Mouse (Mus musculus): Measurements from ENCODE around the gene Mgst3. TPM values are rescaled to one million over a fixed set of nuclear protein-coding genes. Genes with fewer than 3 reads are reported as not detected.

Gene Mgst3
- polyA plus RNA-seq, 1 experiment from 2014 or later = 198 TPM

DNA sequence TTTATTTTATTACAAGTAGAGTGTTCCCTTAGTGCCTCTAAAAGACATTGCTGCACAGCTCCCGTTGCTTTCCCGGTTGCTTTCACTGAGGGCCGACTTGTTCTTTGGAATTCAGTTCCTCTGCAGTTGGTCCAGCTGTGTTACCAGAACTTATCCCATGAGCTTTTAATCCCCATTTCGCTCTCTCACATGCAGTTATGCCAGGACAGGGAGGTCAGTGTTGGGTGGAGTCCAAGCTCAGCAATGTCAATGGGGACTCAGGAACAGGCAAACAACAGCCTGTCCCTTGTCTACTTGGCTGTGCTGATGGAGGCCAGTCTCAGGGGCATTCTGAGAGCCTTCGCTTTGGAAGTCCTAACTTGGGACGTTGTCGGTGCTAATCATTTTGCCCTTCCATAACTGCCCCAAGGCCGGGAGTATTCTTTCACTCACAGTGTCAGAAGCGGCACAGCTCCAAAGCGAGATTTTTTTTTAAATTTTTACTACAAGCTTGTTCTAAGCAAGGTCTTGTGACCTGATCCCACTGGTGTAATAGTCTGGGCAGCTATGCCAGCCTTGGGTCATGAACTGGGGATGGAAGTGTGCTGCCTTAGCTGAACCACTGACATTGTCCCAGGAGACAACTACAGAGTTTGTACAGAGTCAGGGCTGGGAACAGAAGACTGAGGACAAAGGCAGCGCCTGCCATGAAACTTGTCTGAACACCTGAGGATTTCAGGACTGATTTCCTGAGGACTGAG is 29.0 kb upstream of the Mgst3 start:
- 53% methylated on average over 11 of the region's 11 CpGs for WGBS
- Histone ChIP-seq H3K9me3 (replicated peaks; ENCODE audit: control insufficient read depth, low read length) (no peaks in the 10 kb centered on the region), H3K4me1 (ENCODE audit: control insufficient read depth, insufficient read depth, low read length) (peaks cover 17% of the 10 kb centered on the region), H3K27ac (ENCODE audit: low read length) (peak overlapping the region; percentile 53), H3K36me3 (ENCODE audit: control insufficient read depth, insufficient read depth) (no peaks in the 10 kb centered on the region), H3K4me3 (ENCODE audit: low read length) (no peak overlapping the region), H3K4me2 (ENCODE audit: low read depth, low read length) (peak overlapping the region; percentile 3; the same call in 1 of the 2 replicates), H3K9ac (ENCODE audit: low read length) (no peak overlapping the region), H3K27me3 (ENCODE audit: control insufficient read depth, insufficient read depth, low read length) (no peaks in the 10 kb centered on the region)
- peak; percentile 69 for ATAC-seq (replicated peaks; ENCODE audit: extremely low read depth, insufficient read depth, low FRiP score)

DNA sequence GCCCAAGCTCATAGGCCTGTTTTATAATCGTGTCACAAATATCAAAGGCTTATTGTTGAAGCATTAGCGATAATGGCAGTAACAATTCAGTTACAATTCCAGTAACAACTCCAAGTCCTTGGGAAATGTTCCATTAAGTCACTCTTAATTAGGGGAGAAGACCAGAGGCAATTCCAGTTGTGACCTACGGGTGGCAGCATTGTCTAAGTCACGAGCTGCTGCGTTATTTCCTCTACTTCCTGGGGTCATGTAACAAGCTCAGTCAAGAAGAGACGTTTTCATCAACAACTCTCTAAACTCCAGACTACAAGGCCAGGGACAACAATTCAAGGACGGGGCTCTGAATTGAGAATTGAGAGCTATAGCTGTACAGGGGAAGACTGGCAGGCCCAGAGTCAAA is 21.2 kb upstream of the Mgst3 start:
- 1% methylated on average over 7 of the region's 7 CpGs for WGBS
- no peak overlapping the region for H3K27ac ChIP-seq (ENCODE audit: low read length)
- H3K27me3 ChIP-seq (ENCODE audit: control insufficient read depth, insufficient read depth, low read length) = 0 out of 2 replicates have a peak, but pooled peaks cover 2% of the 10 kb centered on the region
- no peak overlapping the region for H3K4me2 ChIP-seq (ENCODE audit: low read depth, low read length)
- no peak overlapping the region for H3K4me3 ChIP-seq (ENCODE audit: low read length)
- no peaks in the 10 kb centered on the region for H3K36me3 ChIP-seq (ENCODE audit: control insufficient read depth, insufficient read depth)
- H3K4me1 ChIP-seq (ENCODE audit: control insufficient read depth, insufficient read depth, low read length) = no peaks in the 10 kb centered on the region
- no peak overlapping the region for H3K9ac ChIP-seq (ENCODE audit: low read length)
- no peaks in the 10 kb centered on the region for H3K9me3 ChIP-seq (replicated peaks; ENCODE audit: control insufficient read depth, low read length)
- ATAC-seq (replicated peaks; ENCODE audit: extremely low read depth, insufficient read depth, low FRiP score) = no peak

DNA sequence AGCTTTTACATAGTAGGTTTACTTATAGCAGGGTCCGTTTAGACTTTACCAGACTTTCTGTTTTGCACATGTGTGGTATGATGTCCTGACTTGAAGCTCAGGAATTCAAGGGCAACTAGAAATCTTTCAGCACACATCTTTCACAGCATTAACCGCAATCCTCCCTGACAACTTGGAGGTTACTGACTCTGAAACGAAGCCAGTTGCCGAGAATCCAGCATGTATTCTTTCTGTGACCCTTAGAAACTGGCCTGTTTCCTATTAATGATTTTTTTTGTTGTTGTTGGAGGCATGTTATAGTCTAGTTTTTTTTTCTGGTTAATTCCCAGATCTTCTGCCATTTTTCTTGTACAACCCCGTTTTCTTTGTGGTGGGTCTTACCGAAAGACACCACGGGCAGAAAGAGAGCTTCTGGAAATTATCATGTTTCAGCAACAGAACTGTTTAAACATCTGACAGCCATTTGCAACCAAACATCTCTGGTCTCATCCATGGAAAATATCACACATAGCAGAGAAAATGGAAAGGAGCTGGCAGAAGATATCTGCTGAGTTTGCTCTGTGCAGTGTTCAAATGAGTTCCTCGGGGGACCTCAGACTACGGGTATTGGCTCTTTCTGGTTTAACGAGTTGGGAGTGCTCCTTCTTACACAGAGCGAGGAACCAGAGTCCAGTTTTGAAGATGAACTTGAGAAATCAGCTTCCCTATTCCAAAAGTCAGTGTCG is 18.5 kb upstream of the Mgst3 start:
- 0 out of 2 replicates have a peak, but pooled peaks cover 5% of the 10 kb centered on the region for H3K27me3 ChIP-seq (ENCODE audit: control insufficient read depth, insufficient read depth, low read length)
- no peak for ATAC-seq (replicated peaks; ENCODE audit: extremely low read depth, insufficient read depth, low FRiP score)
- H3K9me3 ChIP-seq (replicated peaks; ENCODE audit: control insufficient read depth, low read length) = no peaks in the 10 kb centered on the region
- no peak overlapping the region for H3K9ac ChIP-seq (ENCODE audit: low read length)
- no peaks in the 10 kb centered on the region for H3K36me3 ChIP-seq (ENCODE audit: control insufficient read depth, insufficient read depth)
- no peak overlapping the region for H3K4me3 ChIP-seq (ENCODE audit: low read length)
- no peak overlapping the region for H3K4me2 ChIP-seq (ENCODE audit: low read depth, low read length)
- no peaks in the 10 kb centered on the region for H3K4me1 ChIP-seq (ENCODE audit: control insufficient read depth, insufficient read depth, low read length)
- H3K27ac ChIP-seq (ENCODE audit: low read length) = no peak overlapping the region
- 54% methylated on average over 12 of the region's 12 CpGs for WGBS

DNA sequence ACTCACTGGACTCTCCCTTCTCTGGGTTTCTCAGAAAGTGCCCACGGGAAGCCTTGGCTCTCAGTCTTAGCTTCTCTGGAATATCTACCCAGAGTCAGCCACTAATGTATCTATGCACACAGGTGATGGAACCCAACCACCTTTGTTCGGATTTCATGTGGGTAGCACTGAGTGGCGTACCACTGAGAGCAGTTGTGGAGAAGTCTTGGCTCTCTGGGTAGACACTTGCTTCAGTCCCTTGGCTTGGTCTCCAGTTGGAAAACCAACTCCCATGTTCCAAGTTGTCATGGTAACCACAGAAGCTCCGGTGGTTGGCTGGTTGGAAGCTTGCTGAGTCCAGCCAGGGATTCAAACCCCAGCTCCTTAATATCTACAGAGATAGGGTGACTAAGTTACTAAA is 16.0 kb upstream of the Mgst3 start:
- H3K27me3 ChIP-seq (ENCODE audit: control insufficient read depth, insufficient read depth, low read length) = peaks cover 5% of the 10 kb centered on the region; the same call in 1 of the 2 replicates

DNA sequence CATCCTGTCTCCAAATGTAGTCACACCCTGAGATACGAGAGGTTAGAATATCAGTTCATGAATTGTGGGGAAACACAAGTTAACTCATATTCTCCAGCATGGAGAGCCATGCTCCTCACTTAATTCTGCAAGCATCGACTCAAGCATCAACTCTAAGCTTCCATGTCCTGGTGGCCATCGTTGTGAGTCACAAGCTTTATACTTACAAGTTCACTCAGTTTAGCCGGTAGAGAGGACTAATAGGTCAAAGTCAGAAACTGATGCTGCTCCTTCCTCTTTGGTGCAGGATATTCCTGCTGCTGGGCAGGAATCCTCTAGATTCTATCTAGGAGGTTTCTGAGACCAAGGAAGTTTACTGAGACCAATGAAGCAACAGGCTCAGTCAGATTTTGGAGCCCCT is 11.6 kb upstream of the Mgst3 start:
- 73% methylated on average over 4 of the region's 4 CpGs for WGBS
- H3K27me3 ChIP-seq (ENCODE audit: control insufficient read depth, insufficient read depth, low read length) = peaks cover 4% of the 10 kb centered on the region; the same call in 1 of the 2 replicates
- no peak for ATAC-seq (replicated peaks; ENCODE audit: extremely low read depth, insufficient read depth, low FRiP score)

More for the DNA sequence above, 16.0 kb upstream of the Mgst3 start:
- Histone ChIP-seq H3K36me3 (ENCODE audit: control insufficient read depth, insufficient read depth) (no peaks in the 10 kb centered on the region), H3K4me2 (ENCODE audit: low read depth, low read length) (no peak overlapping the region), H3K9me3 (replicated peaks; ENCODE audit: control insufficient read depth, low read length) (no peaks in the 10 kb centered on the region), H3K4me1 (ENCODE audit: control insufficient read depth, insufficient read depth, low read length) (no peaks in the 10 kb centered on the region), H3K9ac (ENCODE audit: low read length) (no peak overlapping the region), H3K4me3 (ENCODE audit: low read length) (no peak overlapping the region), H3K27ac (ENCODE audit: low read length) (no peak overlapping the region)
- no peak for ATAC-seq (replicated peaks; ENCODE audit: extremely low read depth, insufficient read depth, low FRiP score)
- WGBS = 72% methylated on average over 4 of the region's 4 CpGs

DNA sequence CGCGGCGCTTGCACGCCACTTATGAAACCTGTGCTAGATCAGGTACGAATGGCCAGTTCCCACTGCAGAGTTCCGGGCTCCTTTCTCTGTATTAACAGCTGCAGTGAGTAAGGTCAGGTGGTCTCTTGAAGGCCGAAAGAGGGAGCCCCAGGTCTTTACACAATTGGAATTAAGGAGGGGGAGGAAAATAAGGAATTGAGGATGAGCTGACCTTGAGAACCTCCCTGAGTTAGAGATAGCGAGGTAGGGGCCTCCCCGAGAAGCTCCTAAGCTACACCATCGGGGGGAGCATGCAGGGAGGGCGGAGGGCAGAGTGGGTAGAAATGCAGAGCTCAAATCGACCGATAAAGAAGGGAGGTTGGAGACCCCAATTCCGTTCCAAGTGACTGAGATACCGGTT is 360 bp downstream of the Mgst3 start:
- H3K4me3 ChIP-seq (ENCODE audit: low read length) = peak overlapping the region; percentile 83
- peak; percentile 28 for ATAC-seq (replicated peaks; ENCODE audit: extremely low read depth, insufficient read depth, low FRiP score)
- H3K36me3 ChIP-seq (ENCODE audit: control insufficient read depth, insufficient read depth) = no peaks in the 10 kb centered on the region
- H3K4me2 ChIP-seq (ENCODE audit: low read depth, low read length) = peak overlapping the region; percentile 83
- whole genome bisulfite sequencing = 1% methylated on average over 15 of the region's 15 CpGs
- peak overlapping the region; percentile 84 for H3K27ac ChIP-seq (ENCODE audit: low read length)
- H3K9me3 ChIP-seq (replicated peaks; ENCODE audit: control insufficient read depth, low read length) = no peaks in the 10 kb centered on the region
- H3K27me3 ChIP-seq (ENCODE audit: control insufficient read depth, insufficient read depth, low read length) = peaks cover 2% of the 10 kb centered on the region; the same call in 1 of the 2 replicates
- H3K4me1 ChIP-seq (ENCODE audit: control insufficient read depth, insufficient read depth, low read length) = peaks cover 11% of the 10 kb centered on the region; the same call in 1 of the 2 replicates
- H3K9ac ChIP-seq (ENCODE audit: low read length) = peak overlapping the region; percentile 88

More for the DNA sequence above, 11.6 kb upstream of the Mgst3 start:
- H3K36me3 ChIP-seq (ENCODE audit: control insufficient read depth, insufficient read depth) = no peaks in the 10 kb centered on the region
- no peak overlapping the region for H3K27ac ChIP-seq (ENCODE audit: low read length)
- no peaks in the 10 kb centered on the region for H3K9me3 ChIP-seq (replicated peaks; ENCODE audit: control insufficient read depth, low read length)
- H3K9ac ChIP-seq (ENCODE audit: low read length) = no peak overlapping the region
- H3K4me1 ChIP-seq (ENCODE audit: control insufficient read depth, insufficient read depth, low read length) = no peaks in the 10 kb centered on the region
- H3K4me3 ChIP-seq (ENCODE audit: low read length) = no peak overlapping the region
- H3K4me2 ChIP-seq (ENCODE audit: low read depth, low read length) = no peak overlapping the region

DNA sequence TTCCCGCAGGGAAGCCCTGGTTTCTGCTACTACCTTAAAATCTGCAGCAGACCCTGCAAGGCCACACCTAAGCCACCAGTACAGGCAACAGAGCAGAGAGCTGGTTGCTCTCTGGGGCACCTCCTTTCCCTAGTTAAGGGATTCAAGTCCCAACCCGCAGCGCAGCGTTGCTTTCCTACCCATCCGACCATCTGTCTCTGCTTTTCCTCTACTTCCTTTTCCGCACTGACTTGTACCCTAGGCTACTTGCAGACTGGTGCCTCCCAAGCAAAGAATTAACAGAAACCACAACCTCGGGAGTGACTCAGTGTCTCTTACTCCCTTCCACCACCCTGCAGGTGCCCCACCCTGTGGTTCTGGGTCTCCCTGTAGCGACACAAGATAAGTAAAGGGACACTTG is 954 bp downstream of the Mgst3 start:
- H3K9ac ChIP-seq (ENCODE audit: low read length) = peak overlapping the region; percentile 88
- 5% methylated on average over 8 of the region's 8 CpGs for WGBS
- no peaks in the 10 kb centered on the region for H3K36me3 ChIP-seq (ENCODE audit: control insufficient read depth, insufficient read depth)
- peak overlapping the region; percentile 84 for H3K27ac ChIP-seq (ENCODE audit: low read length)
- H3K4me3 ChIP-seq (ENCODE audit: low read length) = peak overlapping the region; percentile 83
- peak overlapping the region; percentile 83 for H3K4me2 ChIP-seq (ENCODE audit: low read depth, low read length)
- H3K9me3 ChIP-seq (replicated peaks; ENCODE audit: control insufficient read depth, low read length) = no peaks in the 10 kb centered on the region
- H3K27me3 ChIP-seq (ENCODE audit: control insufficient read depth, insufficient read depth, low read length) = peaks cover 2% of the 10 kb centered on the region; the same call in 1 of the 2 replicates
- no peak for ATAC-seq (replicated peaks; ENCODE audit: extremely low read depth, insufficient read depth, low FRiP score)
- H3K4me1 ChIP-seq (ENCODE audit: control insufficient read depth, insufficient read depth, low read length) = peaks cover 11% of the 10 kb centered on the region; the same call in 1 of the 2 replicates

DNA sequence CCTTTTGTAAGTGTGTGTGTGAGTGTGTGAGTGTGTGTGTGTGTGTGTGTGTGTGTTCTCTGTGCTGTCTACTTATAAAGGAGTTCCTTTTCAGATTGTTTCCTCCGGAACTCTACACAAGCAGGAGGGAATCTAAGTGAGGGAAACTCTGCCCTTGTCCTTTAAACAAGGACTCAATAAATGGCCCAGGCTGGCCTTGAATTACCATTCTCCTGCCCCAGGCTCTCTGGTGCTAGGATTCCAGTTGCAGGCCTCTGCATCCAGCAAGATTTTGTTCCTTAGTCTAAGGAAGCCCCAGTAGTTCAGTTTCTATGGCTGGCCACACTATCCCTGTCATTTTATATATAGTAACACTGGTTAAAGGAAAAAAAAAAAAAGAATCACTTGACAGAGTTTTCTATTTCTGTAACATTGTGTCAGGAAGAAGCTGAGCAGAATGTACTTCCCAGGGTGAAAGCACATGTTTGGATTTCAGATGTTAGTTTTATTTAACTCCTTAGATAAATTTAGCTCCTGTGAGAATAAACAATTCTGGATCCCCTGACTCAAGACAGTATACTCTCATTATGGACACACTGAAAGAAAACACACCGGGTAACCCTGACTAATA is 1.5 kb downstream of the Mgst3 start:
- H3K4me1 ChIP-seq (ENCODE audit: control insufficient read depth, insufficient read depth, low read length) = peaks cover 11% of the 10 kb centered on the region; the same call in 1 of the 2 replicates
- peak overlapping the region; percentile 84 for H3K27ac ChIP-seq (ENCODE audit: low read length)
- peak overlapping the region; percentile 88 for H3K9ac ChIP-seq (ENCODE audit: low read length)
- peak overlapping the region; percentile 83 for H3K4me3 ChIP-seq (ENCODE audit: low read length)
- WGBS = 34% methylated on average over 2 of the region's 2 CpGs
- H3K36me3 ChIP-seq (ENCODE audit: control insufficient read depth, insufficient read depth) = no peaks in the 10 kb centered on the region
- H3K27me3 ChIP-seq (ENCODE audit: control insufficient read depth, insufficient read depth, low read length) = peaks cover 2% of the 10 kb centered on the region; the same call in 1 of the 2 replicates
- no peak for ATAC-seq (replicated peaks; ENCODE audit: extremely low read depth, insufficient read depth, low FRiP score)
- peak overlapping the region; percentile 83 for H3K4me2 ChIP-seq (ENCODE audit: low read depth, low read length)
- H3K9me3 ChIP-seq (replicated peaks; ENCODE audit: control insufficient read depth, low read length) = no peaks in the 10 kb centered on the region
